28 mouse cellular contexts compared by ENCODE assay signal in the genomic region with DNA sequence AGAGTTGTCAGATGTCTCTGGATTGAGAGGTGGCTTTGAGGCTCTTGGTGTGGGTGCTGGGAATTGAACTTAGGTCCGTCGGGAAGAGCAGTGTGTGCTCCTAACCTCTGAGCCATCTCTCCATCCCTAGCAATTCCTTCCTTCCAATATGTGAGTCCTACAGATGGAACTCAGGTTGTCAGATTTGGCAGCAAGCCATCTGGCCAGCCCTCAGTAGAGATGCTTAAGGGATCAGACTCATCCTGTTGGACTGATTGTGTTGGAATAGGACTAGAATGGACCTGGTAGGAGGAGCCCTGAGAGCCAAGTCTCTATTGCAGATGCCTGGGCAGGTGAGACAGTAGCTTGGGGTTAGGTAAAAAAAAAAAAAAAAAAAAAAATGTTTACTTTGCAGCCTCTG. TPM values are rescaled to one million over a fixed set of nuclear protein-coding genes. Genes with fewer than 3 reads are reported as not detected.
DNase-seq lines count a peak whose midpoint lies in the region; ATAC-seq and TF ChIP-seq lines count a peak whose summit lies in the region.
"Had no signal": no experiment of that assay in that cellular context is flagged by ENCODE, and none has a peak within 500 bp of the region (broad histone marks: within the 10 kb centered on the region; RNA-seq: fewer than 3 reads in every experiment).

No protein-coding gene starts in this region.

- no peak overlapping the region for H3K27ac ChIP-seq in hindbrain, postnatal 0 days
- no peak overlapping the region for H3K27ac ChIP-seq in hindbrain, embryonic 12.5 days
- no peak overlapping the region for H3K27ac ChIP-seq in cerebellum, adult 2 months (ENCODE audit: insufficient read depth, low read length)
- H3K27ac ChIP-seq: embryonic facial prominence, embryonic 12.5 days; forebrain, embryonic 10.5 days; forebrain, embryonic 15.5 days; hindbrain, embryonic 14.5 days; kidney, embryonic 15.5 days; left cerebral cortex, adult 2 months; liver, embryonic 12.5 days; midbrain, embryonic 13.5 days had no signal

- WGBS in hindbrain, postnatal 0 days, result 76% methylated on average over 2 of the region's 2 CpGs
- WGBS in hindbrain, embryonic 12.5 days, result 95% methylated on average over 2 of the region's 2 CpGs
- WGBS in cerebellum, adult 2 months, result 19% methylated on average over 2 of the region's 2 CpGs

- no peak overlapping the region for H3K4me2 ChIP-seq in hindbrain, postnatal 0 days (ENCODE audit: low read depth, low read length)
- no peak overlapping the region for H3K4me2 ChIP-seq in hindbrain, embryonic 12.5 days (replicated peaks)
- H3K4me2 ChIP-seq: embryonic facial prominence, embryonic 12.5 days; forebrain, embryonic 15.5 days; heart, embryonic 12.5 days; hindbrain, embryonic 14.5 days; kidney, embryonic 15.5 days; liver, embryonic 12.5 days; midbrain, embryonic 13.5 days had no signal

- no peaks in the 10 kb centered on the region for H3K9me3 ChIP-seq in hindbrain, postnatal 0 days (ENCODE audit: low read length)
- no peaks in the 10 kb centered on the region for H3K9me3 ChIP-seq in hindbrain, embryonic 12.5 days (replicated peaks)
- H3K9me3 ChIP-seq: embryonic facial prominence, embryonic 12.5 days; forebrain, embryonic 10.5 days; forebrain, embryonic 15.5 days; G1E; heart, embryonic 12.5 days; kidney, embryonic 15.5 days; liver, embryonic 12.5 days; megakaryocyte, embryonic 14.5 days; midbrain, embryonic 13.5 days had no signal

- H3K9ac ChIP-seq in hindbrain, postnatal 0 days (replicated peaks; ENCODE audit: low read length), result no peak overlapping the region
- H3K9ac ChIP-seq in hindbrain, embryonic 12.5 days, result no peak overlapping the region
- H3K9ac ChIP-seq: embryonic facial prominence, embryonic 12.5 days; forebrain, embryonic 15.5 days; heart, embryonic 12.5 days; hindbrain, embryonic 14.5 days; kidney, embryonic 15.5 days; liver, embryonic 12.5 days; liver, postnatal 0 days; midbrain, embryonic 13.5 days had no signal

- TF ChIP-seq CTCF in hindbrain, postnatal 0 days (IDR thresholded peaks at IDR 0.05; ENCODE audit: low read depth), result no peak
- TF ChIP-seq CTCF in cerebellum, adult 2 months (IDR thresholded peaks at IDR 0.05; ENCODE audit: borderline replicate concordance, insufficient read depth, low read depth, low read length), result no peak

- no peak for ATAC-seq in hindbrain, postnatal 0 days
- ATAC-seq in hindbrain, embryonic 12.5 days (ENCODE audit: low FRiP score), result no peak
- no peak for ATAC-seq in granulocyte monocyte progenitor cell, adult 5-6 weeks (replicated peaks; ENCODE audit: poor library complexity, severe bottlenecking)
- ATAC-seq: forebrain, embryonic 15.5 days; inflammation-experienced regulatory T-cells, adult 6 months; liver, embryonic 12.5 days; liver, postnatal 0 days; midbrain, embryonic 13.5 days had no signal

- no peak overlapping the region for H3K4me3 ChIP-seq in hindbrain, postnatal 0 days (ENCODE audit: low read length)
- no peak overlapping the region for H3K4me3 ChIP-seq in hindbrain, embryonic 12.5 days
- no peak overlapping the region for H3K4me3 ChIP-seq in cerebellum, adult 2 months (replicated peaks; ENCODE audit: insufficient read depth, low read depth, low read length)
- H3K4me3 ChIP-seq: embryonic facial prominence, embryonic 12.5 days; forebrain, embryonic 10.5 days; forebrain, embryonic 15.5 days; heart, embryonic 12.5 days; kidney, embryonic 15.5 days; left cerebral cortex, adult 2 months; liver, embryonic 12.5 days; megakaryocyte, embryonic 14.5 days; midbrain, embryonic 13.5 days had no signal

- DNase-seq in hindbrain, postnatal 0 days (ENCODE audit: low spot score), result peak; percentile 51
- DNase-seq in NIH3T3 (ENCODE audit: low read depth), result peak; percentile 19
- peak; percentile 27 to 56 for DNase-seq in cerebellum, adult 2 months
- DNase-seq in cerebellum, postnatal 25 days, result peak; percentile 66 to 80
- no peak for DNase-seq in heart, adult 9 months (ENCODE audit: low spot score in 2 of 2)
- DNase-seq: adrenal gland, postnatal 25 days; gastrocnemius, postnatal 25 days; heart, adult 18-20 months; heart, postnatal 4 days; kidney, adult 18-20 months; kidney, postnatal 25 days; liver, postnatal 0 days; lung, postnatal 4 days; thymus, postnatal 4 days had no signal

- no peak for TF ChIP-seq POLR2A in cerebellum, adult 2 months (IDR thresholded peaks at IDR 0.05; ENCODE audit: borderline replicate concordance, insufficient read depth, low read length)

- no peaks in the 10 kb centered on the region for H3K36me3 ChIP-seq in hindbrain, postnatal 0 days (ENCODE audit: insufficient read depth, low read length)
- no peaks in the 10 kb centered on the region for H3K36me3 ChIP-seq in hindbrain, embryonic 12.5 days
- H3K36me3 ChIP-seq: embryonic facial prominence, embryonic 12.5 days; forebrain, embryonic 10.5 days; forebrain, embryonic 15.5 days; G1E; heart, embryonic 12.5 days; kidney, embryonic 15.5 days; liver, embryonic 12.5 days; midbrain, embryonic 13.5 days had no signal

- no peaks in the 10 kb centered on the region for H3K4me1 ChIP-seq in hindbrain, postnatal 0 days (ENCODE audit: insufficient read depth, low read length)
- no peaks in the 10 kb centered on the region for H3K4me1 ChIP-seq in hindbrain, embryonic 12.5 days
- no peaks in the 10 kb centered on the region for H3K4me1 ChIP-seq in cerebellum, adult 2 months (ENCODE audit: control insufficient read depth, insufficient read depth, low read length)
- H3K4me1 ChIP-seq: embryonic facial prominence, embryonic 12.5 days; forebrain, embryonic 10.5 days; forebrain, embryonic 15.5 days; heart, embryonic 12.5 days; liver, embryonic 12.5 days; megakaryocyte, embryonic 14.5 days; midbrain, embryonic 13.5 days had no signal

- H3K27me3 ChIP-seq in hindbrain, postnatal 0 days (ENCODE audit: insufficient read depth, low read length), result no peaks in the 10 kb centered on the region
- H3K27me3 ChIP-seq in hindbrain, embryonic 12.5 days, result no peaks in the 10 kb centered on the region
- H3K27me3 ChIP-seq in cerebellum, adult 2 months (ENCODE audit: control insufficient read depth, insufficient read depth, low read length), result no peaks in the 10 kb centered on the region
- H3K27me3 ChIP-seq: embryonic facial prominence, embryonic 12.5 days; forebrain, embryonic 15.5 days; heart, embryonic 12.5 days; kidney, embryonic 15.5 days; midbrain, embryonic 13.5 days had no signal

RNA-seq across cellular contexts. Expression of gene Gigyf2, which starts 24.8 kb away (rescaled TPM):
- total RNA-seq in hindbrain, postnatal 0 days (2014; rRNA removed), result 56.8 and 58.1 TPM in 2 replicates
- polyA plus RNA-seq in hindbrain, postnatal 0 days (2015; fragmentation: Nextera tagmentation; extraction: Ambion mirVana), result 51.3 and 51.9 TPM in 2 replicates
- polyA plus RNA-seq in hindbrain, embryonic 12.5 days (2016; fragmentation: Nextera tagmentation; extraction: Ambion mirVana), result 66.4 and 68.0 TPM in 2 replicates
- 61.4 and 63.1 TPM in 2 replicates for polyA plus RNA-seq in cerebellum, adult 2 months (2012; rRNA removed)
- 62.5 and 69.5 TPM in 2 replicates for total RNA-seq in granulocyte monocyte progenitor cell, adult 5-6 weeks (2014; fragmentation: Nextera tagmentation)
- 64.4 and 81.0 TPM in 2 replicates for total RNA-seq in granulocyte monocyte progenitor cell, adult 5-6 weeks (2017)

RNA-seq across cellular contexts. Expression of gene Efhd1, which starts 37.8 kb away (rescaled TPM):
- total RNA-seq in hindbrain, postnatal 0 days (2014; rRNA removed), result 12.4 and 13.0 TPM in 2 replicates
- 6.4 and 7.8 TPM in 2 replicates for polyA plus RNA-seq in hindbrain, postnatal 0 days (2015; fragmentation: Nextera tagmentation; extraction: Ambion mirVana)
- 0.40 TPM in 2 replicates for polyA plus RNA-seq in hindbrain, embryonic 12.5 days (2016; fragmentation: Nextera tagmentation; extraction: Ambion mirVana)
- polyA plus RNA-seq in cerebellum, adult 2 months (2012; rRNA removed), result 61.8 and 65.7 TPM in 2 replicates
- total RNA-seq in granulocyte monocyte progenitor cell, adult 5-6 weeks (2014; fragmentation: Nextera tagmentation), result not detected in 2 replicates
- 0.98 TPM in 1 of 2 replicates, not detected in the other for total RNA-seq in granulocyte monocyte progenitor cell, adult 5-6 weeks (2017)
- polyA plus RNA-seq: G1E; inflammation-experienced regulatory T-cells, adult 6 months; liver, embryonic 12.5 days had no signal

Comparison
In these comparisons a context has a peak if more than half of its experiments do, and no peak if none do; other contexts are left out.
1. DNase-seq: peak in hindbrain, postnatal 0 days (single experiment), NIH3T3 (single experiment), cerebellum, adult 2 months (2 of 2) and cerebellum, postnatal 25 days (2 of 2); none in heart, adult 9 months (0 of 2).